Mouse (Mus musculus) lung, postnatal 10 days (tissue): Measurements from ENCODE around the gene Gatd1.
A peak's percentile ranks its signal among the peaks of the same experiment; 100 is the strongest.

Experiments
- DNase-seq: peaks from one replicate; pipeline ENCODE4 v3.0.0; 2021

Gene Gatd1

GRCm38 (mm10) chr7:141441460-141441859 is 27.5 kb upstream of the Gatd1 start:
- no peak for DNase-seq

GRCm38 (mm10) chr7:141440613-141441012 is 26.7 kb upstream of the Gatd1 start:
- peak; percentile 83 for DNase-seq

GRCm38 (mm10) chr7:141439811-141440210 is 25.9 kb upstream of the Gatd1 start:
- no peak for DNase-seq

- DNase-seq, result no peak
These were observed 25.3 kb upstream of the Gatd1 start for GRCm38 (mm10) chr7:141439140-141439679.

GRCm38 (mm10) chr7:141438201-141438968 is 24.4 kb upstream of the Gatd1 start:
- no peak for DNase-seq

GRCm38 (mm10) chr7:141437178-141438120 is 23.5 kb upstream of the Gatd1 start, which contains the start of gene Slc25a22:
TSS of gene Slc25a22 (minus strand) at chr7:141437892.
- peak; percentile 90 for DNase-seq

GRCm38 (mm10) chr7:141436523-141436892 is 22.6 kb upstream of the Gatd1 start:
- no peak for DNase-seq

- no peak for DNase-seq
These were observed 22.1 kb upstream of the Gatd1 start for GRCm38 (mm10) chr7:141435856-141436522.

- peak; percentile 75 for DNase-seq
These were observed 21.4 kb upstream of the Gatd1 start for GRCm38 (mm10) chr7:141435129-141435855.

GRCm38 (mm10) chr7:141434464-141434863 is 20.5 kb upstream of the Gatd1 start:
- no peak for DNase-seq

- DNase-seq, result no peak
These were observed 19.8 kb upstream of the Gatd1 start for GRCm38 (mm10) chr7:141433517-141434400.

GRCm38 (mm10) chr7:141432741-141433516 is 19.0 kb upstream of the Gatd1 start:
- no peak for DNase-seq

- no peak for DNase-seq
These were observed 18.3 kb upstream of the Gatd1 start for GRCm38 (mm10) chr7:141432186-141432611.

- DNase-seq, result no peak
These were observed 17.7 kb upstream of the Gatd1 start for GRCm38 (mm10) chr7:141431434-141432185.

GRCm38 (mm10) chr7:141430585-141431240 is 16.8 kb upstream of the Gatd1 start:
- no peak for DNase-seq

- no peak for DNase-seq
These were observed 16.1 kb upstream of the Gatd1 start for GRCm38 (mm10) chr7:141429840-141430584.

- peak; percentile 51 for DNase-seq
These were observed 15.4 kb upstream of the Gatd1 start, which contains the start of gene Cend1 for GRCm38 (mm10) chr7:141429310-141429709. TSS of gene Cend1 (minus strand) at chr7:141429491.

- no peak for DNase-seq
These were observed 14.8 kb upstream of the Gatd1 start for GRCm38 (mm10) chr7:141428701-141429100.
